Mouse (Mus musculus): ENCODE results near the gene Vti1a. TPM values are rescaled to one million over a fixed set of nuclear protein-coding genes. Genes with fewer than 3 reads are reported as not detected.
A peak's percentile ranks its signal among the peaks of the same experiment; 100 is the strongest.

Gene Vti1a
- polyA plus RNA-seq, 1 experiment from 2014 or later = 33.4 TPM

GRCm38 (mm10) chr19:55418756-55419155, 102.7 kb downstream of the Vti1a start:
- Histone ChIP-seq H3K4me3 (replicated peaks) (no peak overlapping the region), H3K4me2 (no peak overlapping the region), H3K27me3 (no peaks in the 10 kb centered on the region), H3K9ac (replicated peaks) (no peak overlapping the region), H3K9me3 (no peaks in the 10 kb centered on the region), H3K36me3 (no peaks in the 10 kb centered on the region), H3K4me1 (replicated peaks) (peaks cover 14% of the 10 kb centered on the region), H3K27ac (no peak overlapping the region)
- no peak for ATAC-seq (ENCODE audit: insufficient number of reproducible peaks, insufficient read depth, low FRiP score, low TSS enrichment, low read depth)
- 50% methylated on average over 3 of the region's 3 CpGs for WGBS

GRCm38 (mm10) chr19:55419961-55420360, 103.9 kb downstream of the Vti1a start:
- no peak overlapping the region for H3K27ac ChIP-seq
- H3K4me2 ChIP-seq = no peak overlapping the region
- 80% methylated on average over 3 of the region's 3 CpGs for WGBS
- no peaks in the 10 kb centered on the region for H3K27me3 ChIP-seq
- H3K9ac ChIP-seq (replicated peaks) = no peak overlapping the region
- H3K4me3 ChIP-seq (replicated peaks) = no peak overlapping the region
- no peak for ATAC-seq (ENCODE audit: insufficient number of reproducible peaks, insufficient read depth, low FRiP score, low TSS enrichment, low read depth)
- H3K4me1 ChIP-seq (replicated peaks) = peaks cover 14% of the 10 kb centered on the region
- no peaks in the 10 kb centered on the region for H3K36me3 ChIP-seq
- H3K9me3 ChIP-seq = no peaks in the 10 kb centered on the region

GRCm38 (mm10) chr19:55421816-55422215, 105.7 kb downstream of the Vti1a start:
- Histone ChIP-seq H3K4me1 (replicated peaks) (peaks cover 16% of the 10 kb centered on the region), H3K27me3 (no peaks in the 10 kb centered on the region), H3K27ac (no peak overlapping the region), H3K9ac (replicated peaks) (no peak overlapping the region), H3K4me3 (replicated peaks) (no peak overlapping the region), H3K9me3 (no peaks in the 10 kb centered on the region), H3K36me3 (no peaks in the 10 kb centered on the region), H3K4me2 (no peak overlapping the region)
- WGBS = 84% methylated on average over 5 of the region's 5 CpGs
- no peak for ATAC-seq (ENCODE audit: insufficient number of reproducible peaks, insufficient read depth, low FRiP score, low TSS enrichment, low read depth)

GRCm38 (mm10) chr19:55422311-55423064, 106.4 kb downstream of the Vti1a start:
- Histone ChIP-seq H3K9me3 (no peaks in the 10 kb centered on the region), H3K27me3 (no peaks in the 10 kb centered on the region), H3K36me3 (no peaks in the 10 kb centered on the region), H3K4me1 (replicated peaks) (peaks cover 16% of the 10 kb centered on the region), H3K27ac (no peak overlapping the region), H3K4me3 (replicated peaks) (no peak overlapping the region), H3K4me2 (no peak overlapping the region), H3K9ac (replicated peaks) (no peak overlapping the region)
- WGBS = 79% methylated on average over 18 of the region's 18 CpGs
- no peak for ATAC-seq (ENCODE audit: insufficient number of reproducible peaks, insufficient read depth, low FRiP score, low TSS enrichment, low read depth)

- WGBS = 91% methylated on average over 11 of the region's 11 CpGs
- no peak for ATAC-seq (ENCODE audit: insufficient number of reproducible peaks, insufficient read depth, low FRiP score, low TSS enrichment, low read depth)
Observed at GRCm38 (mm10) chr19:55423065-55423716, 107.1 kb downstream of the Vti1a start.

GRCm38 (mm10) chr19:55423952-55424351, 107.9 kb downstream of the Vti1a start:
- Histone ChIP-seq H3K27ac (no peak overlapping the region), H3K4me2 (no peak overlapping the region), H3K9me3 (no peaks in the 10 kb centered on the region), H3K27me3 (no peaks in the 10 kb centered on the region), H3K4me3 (replicated peaks) (no peak overlapping the region), H3K36me3 (no peaks in the 10 kb centered on the region), H3K9ac (replicated peaks) (no peak overlapping the region), H3K4me1 (replicated peaks) (peaks cover 16% of the 10 kb centered on the region)
- WGBS = 85% methylated on average over 8 of the region's 8 CpGs
- ATAC-seq (ENCODE audit: insufficient number of reproducible peaks, insufficient read depth, low FRiP score, low TSS enrichment, low read depth) = no peak

More at GRCm38 (mm10) chr19:55423065-55423716, 107.1 kb downstream of the Vti1a start:
- H3K27ac ChIP-seq = 0 out of 2 replicates have a peak overlapping the region, but pooled peaks have one; percentile 23
- H3K4me3 ChIP-seq (replicated peaks) = no peak overlapping the region
- no peaks in the 10 kb centered on the region for H3K9me3 ChIP-seq
- H3K9ac ChIP-seq (replicated peaks) = no peak overlapping the region
- H3K4me1 ChIP-seq (replicated peaks) = peaks cover 16% of the 10 kb centered on the region
- H3K36me3 ChIP-seq = no peaks in the 10 kb centered on the region
- no peaks in the 10 kb centered on the region for H3K27me3 ChIP-seq
- no peak overlapping the region for H3K4me2 ChIP-seq

GRCm38 (mm10) chr19:55424507-55424906, 108.4 kb downstream of the Vti1a start:
- no peaks in the 10 kb centered on the region for H3K36me3 ChIP-seq

GRCm38 (mm10) chr19:55440306-55440705, 124.2 kb downstream of the Vti1a start:
- no peaks in the 10 kb centered on the region for H3K9me3 ChIP-seq
- H3K9ac ChIP-seq (replicated peaks) = no peak overlapping the region
- H3K27ac ChIP-seq = no peak overlapping the region
- no peaks in the 10 kb centered on the region; the same call in 1 of the 2 replicates for H3K36me3 ChIP-seq
- ATAC-seq (ENCODE audit: insufficient number of reproducible peaks, insufficient read depth, low FRiP score, low TSS enrichment, low read depth) = no peak
- no peaks in the 10 kb centered on the region for H3K4me1 ChIP-seq (replicated peaks)
- no peak overlapping the region for H3K4me3 ChIP-seq (replicated peaks)
- 84% methylated on average over 3 of the region's 3 CpGs for WGBS
- no peaks in the 10 kb centered on the region for H3K27me3 ChIP-seq
- H3K4me2 ChIP-seq = no peak overlapping the region

More at GRCm38 (mm10) chr19:55424507-55424906, 108.4 kb downstream of the Vti1a start:
- H3K27me3 ChIP-seq = no peaks in the 10 kb centered on the region
- WGBS = 81% methylated on average over 6 of the region's 6 CpGs
- H3K9me3 ChIP-seq = no peaks in the 10 kb centered on the region
- ATAC-seq (ENCODE audit: insufficient number of reproducible peaks, insufficient read depth, low FRiP score, low TSS enrichment, low read depth) = no peak
- peaks cover 20% of the 10 kb centered on the region for H3K4me1 ChIP-seq (replicated peaks)
- H3K4me2 ChIP-seq = no peak overlapping the region
- no peak overlapping the region for H3K4me3 ChIP-seq (replicated peaks)
- no peak overlapping the region for H3K27ac ChIP-seq
- H3K9ac ChIP-seq (replicated peaks) = no peak overlapping the region

GRCm38 (mm10) chr19:55443618-55444017, 127.5 kb downstream of the Vti1a start:
- whole genome bisulfite sequencing = 81% methylated on average over 8 of the region's 8 CpGs
- no peaks in the 10 kb centered on the region for H3K36me3 ChIP-seq
- H3K9ac ChIP-seq (replicated peaks) = no peak overlapping the region
- H3K4me1 ChIP-seq (replicated peaks) = peaks cover under 1% of the 10 kb centered on the region; the same call in 1 of the 2 replicates
- H3K9me3 ChIP-seq = no peaks in the 10 kb centered on the region
- H3K4me3 ChIP-seq (replicated peaks) = no peak overlapping the region
- H3K4me2 ChIP-seq = no peak overlapping the region
- no peak for ATAC-seq (ENCODE audit: insufficient number of reproducible peaks, insufficient read depth, low FRiP score, low TSS enrichment, low read depth)
- H3K27ac ChIP-seq = no peak overlapping the region
- no peaks in the 10 kb centered on the region for H3K27me3 ChIP-seq

- Histone ChIP-seq H3K27me3 (no peaks in the 10 kb centered on the region), H3K4me2 (no peak overlapping the region), H3K9me3 (no peaks in the 10 kb centered on the region), H3K4me1 (replicated peaks) (peaks cover 17% of the 10 kb centered on the region), H3K36me3 (no peaks in the 10 kb centered on the region), H3K27ac (no peak overlapping the region), H3K4me3 (replicated peaks) (no peak overlapping the region), H3K9ac (replicated peaks) (no peak overlapping the region)
- no peak for ATAC-seq (ENCODE audit: insufficient number of reproducible peaks, insufficient read depth, low FRiP score, low TSS enrichment, low read depth)
- 54% methylated on average over 13 of the region's 13 CpGs for WGBS
Observed at GRCm38 (mm10) chr19:55449084-55449483, 133.0 kb downstream of the Vti1a start.

- no peaks in the 10 kb centered on the region for H3K36me3 ChIP-seq
- H3K9ac ChIP-seq (replicated peaks) = no peak overlapping the region
- WGBS = 69% methylated on average over 6 of the region's 6 CpGs
- no peak overlapping the region for H3K4me2 ChIP-seq
- no peaks in the 10 kb centered on the region for H3K9me3 ChIP-seq
- H3K4me1 ChIP-seq (replicated peaks) = peaks cover 21% of the 10 kb centered on the region
- no peak overlapping the region for H3K4me3 ChIP-seq (replicated peaks)
- ATAC-seq (ENCODE audit: insufficient number of reproducible peaks, insufficient read depth, low FRiP score, low TSS enrichment, low read depth) = no peak
- no peaks in the 10 kb centered on the region for H3K27me3 ChIP-seq
- H3K27ac ChIP-seq = no peak overlapping the region
Observed at GRCm38 (mm10) chr19:55449506-55449905, 133.4 kb downstream of the Vti1a start.
